Mouse (Mus musculus) myocyte (in vitro differentiated cells): ENCODE measurements around the gene Adam12.

Source experiments
- CEBPB ChIP-seq: IDR thresholded peaks from 2 replicates; pipeline ENCODE4 v1.6.1; 2011; ENCODE audit warnings: mild to moderate bottlenecking, moderate library complexity; ENCODE audit not compliant: poor library complexity, insufficient read depth, severe bottlenecking
- E2F4 ChIP-seq: IDR thresholded peaks from one replicate; pipeline ENCODE4 v1.6.1; 2011; ENCODE audit warnings: mild to moderate bottlenecking, control low read depth, moderate library complexity; ENCODE audit not compliant: insufficient read depth
- MAX ChIP-seq: IDR thresholded peaks from one replicate; pipeline ENCODE4 v1.6.1; 2011; ENCODE audit warnings: low read depth, mild to moderate bottlenecking, control low read depth
- MYOG ChIP-seq, 3 experiments: IDR thresholded peaks; one replicate each; pipeline ENCODE4 v1.6.1; 2011; ENCODE audit warnings: control low read depth in 2 of 3, low read depth in 2 of 3, mild to moderate bottlenecking in 2 of 3; ENCODE audit not compliant: insufficient read length in 2 of 3, control insufficient read depth in 1 of 3, insufficient read depth in 1 of 3
- POLR2A ChIP-seq: IDR thresholded peaks from one replicate; pipeline ENCODE4 v1.6.1; 2011; ENCODE audit warnings: low read depth, mild to moderate bottlenecking, control low read depth, moderate library complexity; ENCODE audit not compliant: insufficient read length
- POLR2AphosphoS2 ChIP-seq: IDR thresholded peaks from one replicate; pipeline ENCODE4 v1.6.1; 2011; ENCODE audit warnings: low read depth, control low read depth; ENCODE audit not compliant: insufficient read length
- REST ChIP-seq: IDR thresholded peaks from one replicate; pipeline ENCODE4 v1.6.1; 2011; ENCODE audit warnings: mild to moderate bottlenecking, control low read depth, moderate library complexity; ENCODE audit not compliant: insufficient read depth, insufficient read length
- SRF ChIP-seq: IDR thresholded peaks from one replicate; pipeline ENCODE4 v1.6.1; 2011; ENCODE audit warnings: low read depth; ENCODE audit not compliant: control insufficient read depth, insufficient read length
- TCF12 ChIP-seq: IDR thresholded peaks from one replicate; pipeline ENCODE4 v1.6.1; 2011; ENCODE audit warnings: mild to moderate bottlenecking, control low read depth; ENCODE audit not compliant: poor library complexity, insufficient read depth, severe bottlenecking
- TCF3 ChIP-seq: IDR thresholded peaks from one replicate; pipeline ENCODE4 v1.6.1; 2011; ENCODE audit warnings: low read depth, control low read depth; ENCODE audit not compliant: insufficient read length
- USF1 ChIP-seq: IDR thresholded peaks from one replicate; pipeline ENCODE4 v1.6.1; 2011; ENCODE audit warnings: low read depth, mild to moderate bottlenecking, control low read depth, moderate library complexity

- TF ChIP-seq MAX, result no peak
- TF ChIP-seq POLR2A, result no peak
- no peak for TF ChIP-seq CEBPB
- TF ChIP-seq USF1, result no peak
- TF ChIP-seq MYOG (IDR thresholded peaks at IDR 0.05; ENCODE audit: control insufficient read depth in 1 of 3, insufficient read depth in 1 of 3, insufficient read length in 2 of 3, low read depth in 2 of 3), result no peak
- no peak for TF ChIP-seq TCF12
- TF ChIP-seq TCF3, result no peak
- no peak for TF ChIP-seq SRF
- TF ChIP-seq POLR2AphosphoS2, result no peak
- no peak for TF ChIP-seq REST
- no peak for TF ChIP-seq E2F4
Measured at GRCm38 (mm10) chr7:133936377-133936776, 295.6 kb downstream of the Adam12 start.
